Mouse (Mus musculus) intestine, embryonic 16.5 days (tissue): ENCODE measurements around the gene Wdfy2. TPM values are rescaled to one million over a fixed set of nuclear protein-coding genes. Genes with fewer than 3 reads are reported as not detected.
A peak's percentile ranks its signal among the peaks of the same experiment; 100 is the strongest.
"Not testable (repeated sequence)": the region's sequence is repeated elsewhere in the genome, so short reads cannot be mapped to it uniquely, and the experiment has no call there.

Source experiments
- ATAC-seq: fragments of 200-750 bp; cut with Nextera tagmentation; 2 replicates; pipeline ENCODE4 v1.8.0; 2017; ENCODE audit warnings: moderate TSS enrichment, moderate library complexity
- H3K27ac ChIP-seq: fragments of 300-500 bp; sonication (generic); 2 replicates; pipeline ENCODE4 v1.5.1; 2014; ENCODE audit warnings: mild to moderate bottlenecking, low read length
- H3K27me3 ChIP-seq: fragments of 300-500 bp; sonication (generic); replicated peaks from 2 replicates; pipeline ENCODE4 v1.6.1; 2014; ENCODE audit warnings: low read length, control low read depth, mixed read lengths; ENCODE audit not compliant: control insufficient read depth, insufficient read depth
- H3K36me3 ChIP-seq: fragments of 300-500 bp; sonication (generic); 2 replicates; pipeline ENCODE4 v1.6.1; 2014; ENCODE audit warnings: low read length, control low read depth; ENCODE audit not compliant: control insufficient read depth, insufficient read depth
- H3K4me1 ChIP-seq: fragments of 300-500 bp; sonication (generic); 2 replicates; pipeline ENCODE4 v1.6.1; 2014; ENCODE audit warnings: low read length, control low read depth, mixed read lengths; ENCODE audit not compliant: control insufficient read depth, insufficient read depth
- H3K4me2 ChIP-seq: fragments of 300-500 bp; sonication (generic); 2 replicates; pipeline ENCODE4 v1.6.1; 2014; ENCODE audit warnings: low read depth, low read length, control low read depth
- H3K4me3 ChIP-seq: fragments of 300-500 bp; sonication (generic); 2 replicates; pipeline ENCODE4 v1.5.1; 2014; ENCODE audit warnings: mild to moderate bottlenecking, low read length
- H3K9ac ChIP-seq: fragments of 300-500 bp; sonication (generic); 2 replicates; pipeline ENCODE4 v1.6.1; 2014; ENCODE audit warnings: low read depth, low read length
- H3K9me3 ChIP-seq: fragments of 300-500 bp; sonication (generic); 2 replicates; pipeline ENCODE4 v1.6.1; 2016; ENCODE audit warnings: low read length, control low read depth; ENCODE audit not compliant: control insufficient read depth
- WGBS: fragments of 180-500 bp; shearing (Covaris S2); extraction: QIAGEN DNeasy Blood & Tissue Kit; methylation state at CpG from one replicate; pipeline ENCODE4 v1.1.7; 2014; 5-methylcytosine and 5-hydroxymethylcytosine counted together
- polyA plus RNA-seq: library from polyadenylated mRNA; unstranded; fragments of >200 nt; fragmentation: Nextera tagmentation; extraction: Ambion mirVana; gene quantifications from 2 replicates; pipeline ENCODE4 v1.2.1, GENCODE M21; 2015

Gene Wdfy2
- polyA plus RNA-seq, 1 experiment from 2014 or later: 3.1 TPM

DNA sequence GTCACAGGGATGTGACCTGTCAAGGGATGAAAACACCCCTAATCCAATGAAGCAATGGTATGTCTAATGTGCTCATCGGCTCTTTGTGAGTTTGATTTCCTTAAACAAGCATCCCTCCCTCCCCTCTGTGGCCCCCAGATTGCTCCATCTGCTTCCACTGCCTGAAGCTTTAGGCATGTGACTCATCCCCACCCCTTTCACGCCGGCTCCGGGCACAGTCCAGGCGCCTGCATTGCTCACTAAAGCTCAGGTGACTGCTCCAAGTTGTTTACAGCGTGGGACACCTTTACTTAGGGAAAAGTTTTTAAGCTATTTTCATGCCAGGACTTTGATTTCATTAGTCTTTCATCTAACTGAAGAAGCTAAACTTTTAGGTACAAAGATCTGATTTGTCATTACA lies 22.9 kb upstream of the Wdfy2 start:
- no peak overlapping the region for H3K4me2 ChIP-seq
- no peaks in the 10 kb centered on the region for H3K27me3 ChIP-seq
- WGBS: 48% methylated on average over 6 of the region's 6 CpGs
- H3K4me3 ChIP-seq: no peak overlapping the region
- no peak overlapping the region for H3K9ac ChIP-seq
- no peaks in the 10 kb centered on the region for H3K9me3 ChIP-seq
- no peaks in the 10 kb centered on the region for H3K36me3 ChIP-seq
- ATAC-seq: peak; percentile 93
- H3K4me1 ChIP-seq: peaks cover 5% of the 10 kb centered on the region; the same call in 1 of the 2 replicates
- no peak overlapping the region for H3K27ac ChIP-seq

DNA sequence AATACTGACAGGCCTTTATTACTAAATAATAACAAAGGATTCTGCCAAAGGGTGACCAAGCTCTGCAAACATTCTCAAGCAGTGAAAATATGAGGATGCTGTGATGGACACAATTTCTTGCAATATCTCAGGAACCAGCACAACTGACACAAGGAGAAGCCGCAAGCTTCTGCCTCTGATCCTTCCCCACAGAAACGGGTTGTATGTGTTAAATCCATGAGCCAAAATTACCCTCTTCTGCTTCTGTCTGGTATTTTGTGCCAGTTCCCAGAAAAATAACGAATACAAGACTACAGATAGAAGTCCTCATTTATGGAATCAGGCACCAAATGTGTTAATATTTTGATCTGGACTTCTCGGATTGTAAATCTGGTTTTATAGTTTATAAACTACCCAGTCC lies 20.7 kb upstream of the Wdfy2 start:
- H3K4me1 ChIP-seq: peaks cover 5% of the 10 kb centered on the region; the same call in 1 of the 2 replicates
- WGBS: 77% methylated on average over 4 of the region's 4 CpGs

DNA sequence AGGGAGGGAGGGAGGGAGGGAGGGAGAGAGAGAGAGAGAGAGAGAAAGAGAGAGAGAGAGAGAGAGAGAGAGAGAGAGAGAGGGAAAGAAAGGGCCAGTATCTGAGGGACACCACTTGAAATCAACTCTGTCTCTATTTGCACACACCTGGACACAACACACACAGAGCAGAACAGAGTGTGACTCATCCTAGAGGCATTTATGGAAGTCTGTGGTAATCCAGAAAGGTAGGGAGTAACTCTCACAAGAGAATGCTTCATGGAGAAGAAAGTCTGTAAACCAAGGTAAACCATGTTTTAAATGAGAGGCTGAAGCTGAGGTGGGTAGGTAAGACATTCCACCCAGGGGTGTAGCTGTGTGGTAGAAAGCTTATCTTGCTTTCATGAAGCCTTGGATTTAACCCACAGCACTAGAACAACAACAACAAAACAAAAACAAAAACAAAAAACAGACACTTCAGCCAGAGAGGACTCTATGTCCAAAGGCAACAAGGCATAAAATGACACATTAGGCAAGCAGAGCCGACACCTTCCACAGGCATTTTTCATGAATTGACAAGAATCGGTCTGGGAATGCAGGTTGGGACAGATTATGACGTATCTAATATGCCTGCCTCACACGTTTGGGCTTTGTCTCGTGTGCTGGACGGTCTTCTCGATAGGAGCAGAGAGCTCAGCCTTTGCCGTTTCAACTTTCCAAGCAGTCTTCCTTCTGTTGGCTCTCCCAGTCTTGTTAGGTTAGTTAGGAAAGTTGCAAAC lies 11.7 kb upstream of the Wdfy2 start:
- no peaks in the 10 kb centered on the region for H3K27me3 ChIP-seq
- 73% methylated on average over 8 of the region's 8 CpGs for WGBS
- H3K27ac ChIP-seq: no peak overlapping the region
- H3K9me3 ChIP-seq: no peaks in the 10 kb centered on the region
- ATAC-seq: peak; percentile 86
- H3K36me3 ChIP-seq: no peaks in the 10 kb centered on the region
- no peak overlapping the region for H3K9ac ChIP-seq
- H3K4me3 ChIP-seq: no peak overlapping the region
- no peak overlapping the region for H3K4me2 ChIP-seq
- H3K4me1 ChIP-seq: no peaks in the 10 kb centered on the region

More for the DNA sequence above, 20.7 kb upstream of the Wdfy2 start:
- Histone ChIP-seq H3K4me2 (no peak overlapping the region), H3K9me3 (no peaks in the 10 kb centered on the region), H3K27ac (no peak overlapping the region), H3K9ac (no peak overlapping the region), H3K4me3 (no peak overlapping the region), H3K36me3 (no peaks in the 10 kb centered on the region), H3K27me3 (no peaks in the 10 kb centered on the region)
- ATAC-seq: no peak

DNA sequence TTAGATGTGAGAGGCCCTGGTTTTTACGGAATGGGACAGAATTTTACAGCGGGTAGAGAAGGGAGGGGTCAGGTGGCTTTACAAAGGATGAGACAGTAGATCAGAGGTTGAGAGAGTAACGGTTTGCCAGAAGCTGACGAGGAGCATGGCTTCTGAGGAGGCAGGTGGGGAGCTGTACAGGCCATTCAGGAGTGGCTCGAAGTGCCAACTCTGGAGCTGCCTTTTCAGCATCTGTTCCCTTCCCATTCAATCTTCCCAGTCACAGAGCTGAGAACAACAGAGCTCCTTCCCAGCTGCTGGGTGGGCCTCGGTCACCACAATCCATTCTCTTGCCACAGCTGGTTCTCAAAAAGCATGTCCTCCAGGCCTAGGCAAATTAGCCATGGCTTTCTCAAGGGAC lies 8.2 kb upstream of the Wdfy2 start:
- Histone ChIP-seq H3K36me3 (no peaks in the 10 kb centered on the region), H3K9ac (no peak overlapping the region), H3K27me3 (no peaks in the 10 kb centered on the region), H3K4me2 (no peak overlapping the region), H3K4me3 (no peak overlapping the region), H3K27ac (no peak overlapping the region), H3K4me1 (no peaks in the 10 kb centered on the region), H3K9me3 (no peaks in the 10 kb centered on the region)
- 51% methylated on average over 6 of the region's 6 CpGs for WGBS
- no peak for ATAC-seq

DNA sequence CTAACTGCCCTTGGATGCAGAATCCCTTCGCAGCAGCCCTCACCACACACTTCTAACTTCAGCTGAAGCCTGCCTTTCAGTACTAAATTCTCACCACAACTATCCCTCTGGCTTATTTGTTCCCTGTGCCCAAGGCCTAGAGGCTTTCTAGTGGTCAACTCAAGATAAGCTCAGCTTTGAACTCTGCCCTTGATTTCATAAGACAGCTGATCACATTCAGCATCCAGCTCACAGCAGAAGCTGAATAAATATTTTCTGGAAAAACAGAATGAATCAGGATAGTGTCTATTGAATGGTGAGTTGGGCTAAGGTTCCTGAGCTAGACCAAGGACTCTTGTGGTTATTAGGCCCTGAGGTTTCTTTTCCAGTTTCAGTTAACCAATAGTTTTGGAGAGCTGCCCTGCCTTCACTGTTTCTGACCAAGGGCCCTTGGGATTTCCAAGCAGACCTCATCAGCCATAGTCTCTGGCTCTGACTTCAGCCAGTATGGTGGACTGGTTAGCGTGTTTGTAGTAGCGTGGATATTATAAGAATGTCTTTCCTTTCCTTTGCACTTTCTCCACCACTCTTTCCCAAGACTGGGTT lies 5.7 kb upstream of the Wdfy2 start:
- WGBS: 93% methylated on average over 3 of the region's 3 CpGs
- Histone ChIP-seq H3K9me3 (no peaks in the 10 kb centered on the region), H3K27me3 (no peaks in the 10 kb centered on the region), H3K36me3 (no peaks in the 10 kb centered on the region), H3K4me3 (no peak overlapping the region), H3K9ac (no peak overlapping the region), H3K27ac (no peak overlapping the region), H3K4me1 (no peaks in the 10 kb centered on the region), H3K4me2 (no peak overlapping the region)
- no peak for ATAC-seq

DNA sequence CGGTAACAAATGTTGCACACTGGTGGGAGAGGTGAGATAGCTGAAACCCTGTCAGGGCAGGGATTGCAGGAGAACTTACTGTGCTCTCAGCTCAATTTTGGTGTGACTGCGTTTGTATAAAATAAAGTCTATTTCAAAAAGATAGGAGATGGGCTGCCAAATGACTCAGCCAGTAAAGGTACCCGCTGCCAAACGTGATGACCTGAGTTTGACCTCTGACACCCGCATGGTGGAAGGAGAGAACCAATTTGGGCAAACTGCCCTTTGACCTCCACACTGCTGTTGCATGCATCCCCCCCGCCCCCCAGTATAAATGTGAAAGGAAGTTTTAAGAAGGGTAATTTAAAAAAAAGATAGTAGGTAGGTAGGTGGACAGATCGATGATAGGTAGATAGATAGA lies 4.4 kb upstream of the Wdfy2 start:
- H3K4me1 ChIP-seq: no peaks in the 10 kb centered on the region
- no peaks in the 10 kb centered on the region for H3K9me3 ChIP-seq
- no peak overlapping the region for H3K4me3 ChIP-seq
- ATAC-seq: no peak
- no peak overlapping the region for H3K27ac ChIP-seq
- no peak overlapping the region for H3K9ac ChIP-seq
- H3K27me3 ChIP-seq: no peaks in the 10 kb centered on the region
- H3K4me2 ChIP-seq: no peak overlapping the region
- WGBS: 66% methylated on average over 7 of the region's 7 CpGs
- H3K36me3 ChIP-seq: no peaks in the 10 kb centered on the region

DNA sequence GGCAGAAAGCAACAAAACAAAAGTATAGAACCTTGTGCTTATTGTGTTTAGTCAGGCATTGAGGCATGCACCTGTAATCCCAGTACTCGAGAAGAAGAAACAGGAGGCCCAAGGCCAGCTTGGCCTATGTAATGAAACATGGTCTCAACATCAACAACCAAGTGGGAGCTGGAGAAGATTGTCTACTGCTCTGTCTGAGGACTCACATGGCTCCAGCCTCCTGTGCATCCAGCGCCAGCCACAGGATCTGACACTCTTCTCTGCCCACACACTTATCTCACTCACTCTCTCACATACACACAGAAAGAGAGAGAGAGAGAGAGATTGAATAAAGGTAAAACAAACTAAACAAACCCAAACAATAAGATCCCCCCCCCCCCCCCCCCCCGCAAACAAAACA lies 3.9 kb upstream of the Wdfy2 start:
- Histone ChIP-seq H3K4me2 (no peak overlapping the region), H3K27ac (no peak overlapping the region), H3K4me3 (no peak overlapping the region), H3K36me3 (no peaks in the 10 kb centered on the region), H3K27me3 (no peaks in the 10 kb centered on the region), H3K9ac (no peak overlapping the region), H3K4me1 (no peaks in the 10 kb centered on the region), H3K9me3 (no peaks in the 10 kb centered on the region)
- 67% methylated on average over 3 of the region's 3 CpGs for WGBS
- ATAC-seq: no peak

DNA sequence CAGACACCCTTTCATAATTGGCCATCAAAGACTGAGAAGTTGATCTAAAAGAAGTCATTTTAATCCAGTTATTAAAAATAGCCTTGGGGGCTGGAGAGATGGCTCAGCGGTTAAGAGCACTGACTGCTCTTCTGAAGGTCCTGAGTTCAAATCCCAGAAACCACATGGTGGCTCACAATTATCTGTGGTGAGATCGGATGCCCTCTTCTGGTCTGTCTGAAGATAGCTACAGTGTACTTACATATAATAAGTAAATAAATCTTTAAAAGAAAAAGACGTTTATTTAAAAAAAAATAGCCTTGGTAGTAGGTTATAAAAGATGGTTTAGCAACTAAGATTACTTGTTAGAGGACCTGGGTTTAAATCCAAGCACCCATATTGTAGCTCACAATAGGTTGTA lies 1.7 kb upstream of the Wdfy2 start:
- not testable (repeated sequence) for H3K27ac ChIP-seq, H3K9ac ChIP-seq, H3K4me3 ChIP-seq, H3K36me3 ChIP-seq, H3K4me2 ChIP-seq, H3K4me1 ChIP-seq, H3K27me3 ChIP-seq, H3K9me3 ChIP-seq, ATAC-seq
- WGBS: 75% methylated on average over 3 of the region's 3 CpGs

DNA sequence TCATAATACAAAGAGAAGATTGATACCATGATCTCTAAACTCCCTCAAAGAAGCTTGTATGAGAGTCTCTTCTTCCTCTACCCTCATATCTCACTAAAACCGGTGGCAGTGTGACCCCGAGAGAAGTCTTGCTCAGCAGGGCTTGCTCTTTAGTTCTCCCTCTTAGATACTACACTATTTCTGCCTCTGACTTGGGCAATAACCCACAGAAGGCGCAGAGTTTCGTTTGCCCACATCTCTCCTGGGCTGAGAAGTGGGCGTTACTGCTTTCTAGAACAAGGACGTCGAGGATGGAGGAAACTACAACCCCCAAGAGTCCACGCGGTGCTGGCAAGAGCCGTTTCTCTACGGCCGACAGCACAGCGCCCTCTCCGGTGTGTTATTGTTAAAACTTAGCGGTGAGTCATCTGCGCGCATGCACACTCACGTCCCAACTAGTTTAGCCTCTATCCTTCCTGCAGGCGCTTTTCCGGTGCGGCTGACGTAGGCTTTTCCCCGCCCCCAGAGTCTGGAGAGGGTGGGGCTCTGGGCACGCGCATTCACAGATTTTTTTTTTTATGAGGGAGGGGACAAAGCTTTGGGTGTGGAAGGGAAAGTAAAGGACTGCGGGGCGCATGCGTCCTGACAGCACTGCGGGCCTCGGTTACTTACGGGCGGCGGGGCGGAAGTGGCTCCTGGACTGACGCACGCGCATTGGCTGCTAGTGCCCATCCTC lies 395 bp upstream of the Wdfy2 start:
- H3K9ac ChIP-seq: peak overlapping the region; percentile 63
- H3K27ac ChIP-seq: peak overlapping the region; percentile 60
- H3K4me1 ChIP-seq: no peaks in the 10 kb centered on the region
- no peaks in the 10 kb centered on the region for H3K36me3 ChIP-seq
- peak overlapping the region; percentile 57 for H3K4me2 ChIP-seq
- peak; percentile 97 for ATAC-seq
- no peaks in the 10 kb centered on the region for H3K9me3 ChIP-seq
- no peaks in the 10 kb centered on the region for H3K27me3 ChIP-seq
- under 1% methylated on average over 37 of the region's 37 CpGs for WGBS
- H3K4me3 ChIP-seq: peak overlapping the region; percentile 88
